8 mouse cellular contexts compared by ENCODE assay signal in the genomic region with DNA sequence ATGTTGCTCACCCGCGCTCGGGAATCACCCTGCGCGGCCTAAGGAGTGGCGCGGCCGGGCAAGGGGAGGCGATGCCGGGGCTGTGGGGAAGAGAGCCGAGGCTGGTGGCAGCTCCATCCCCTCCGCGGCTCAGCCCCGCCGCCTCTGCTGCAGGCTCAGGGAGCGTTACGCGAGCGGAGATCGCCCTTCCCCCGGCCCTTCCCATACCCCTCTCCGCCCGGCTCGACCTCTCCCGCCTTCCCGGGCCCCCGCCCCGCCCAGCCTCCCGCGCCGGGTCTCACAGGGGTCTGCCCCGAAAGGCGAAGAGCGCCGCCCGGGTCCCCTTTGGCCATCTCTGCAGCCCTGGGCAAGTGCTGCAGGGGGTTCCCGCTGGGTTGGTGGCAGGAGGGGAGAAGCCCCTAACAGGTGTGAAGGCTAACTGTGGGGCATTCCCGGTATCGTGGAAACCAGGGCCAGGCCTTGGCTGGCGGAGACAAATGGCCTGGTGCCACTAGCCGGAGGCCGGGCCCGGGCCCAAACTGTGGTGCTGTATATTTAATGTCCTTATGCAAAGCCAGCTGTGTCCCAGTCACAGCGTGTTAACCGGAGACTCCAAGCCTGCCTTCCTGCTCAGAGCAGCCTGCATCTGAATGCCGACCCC. TPM values are rescaled to one million over a fixed set of nuclear protein-coding genes. Genes with fewer than 3 reads are reported as not detected.
A peak's percentile ranks its signal among the peaks of the same experiment; 100 is the strongest.
DNase-seq lines count a peak whose midpoint lies in the region; ATAC-seq lines count a peak whose summit lies in the region.

A gene (minus strand): TSS at position 352 of the 640 bp plus-strand sequence.

- peak within 1 kb of the TSS; percentile 98 for H3K4me2 ChIP-seq in embryonic facial prominence, embryonic 12.5 days (replicated peaks)
- peak within 1 kb of the TSS; percentile 100 for H3K4me2 ChIP-seq in heart, embryonic 11.5 days
- H3K4me2 ChIP-seq in kidney, embryonic 15.5 days, result peak within 1 kb of the TSS; percentile 98
- H3K4me2 ChIP-seq in limb, embryonic 13.5 days (replicated peaks), result peak within 1 kb of the TSS; percentile 93
- peak within 1 kb of the TSS; percentile 86 for H3K4me2 ChIP-seq in neural tube, embryonic 13.5 days

- no peaks in the 10 kb centered on the region for H3K9me3 ChIP-seq in embryonic facial prominence, embryonic 12.5 days
- H3K9me3 ChIP-seq in heart, embryonic 11.5 days (replicated peaks; ENCODE audit: control insufficient read depth, low read length), result no peaks in the 10 kb centered on the region
- H3K9me3 ChIP-seq in kidney, embryonic 15.5 days (replicated peaks), result no peaks in the 10 kb centered on the region
- no peaks in the 10 kb centered on the region; the same call in 1 of the 2 replicates for H3K9me3 ChIP-seq in limb, embryonic 13.5 days
- H3K9me3 ChIP-seq in neural tube, embryonic 13.5 days, result no peaks in the 10 kb centered on the region

- H3K27ac ChIP-seq in embryonic facial prominence, embryonic 12.5 days, result no peak within 1 kb of the TSS
- H3K27ac ChIP-seq in heart, embryonic 11.5 days (ENCODE audit: low read depth, low read length), result no peak within 1 kb of the TSS
- H3K27ac ChIP-seq in kidney, embryonic 15.5 days, result peak within 1 kb of the TSS; percentile 86
- no peak within 1 kb of the TSS for H3K27ac ChIP-seq in limb, embryonic 13.5 days
- H3K27ac ChIP-seq in neural tube, embryonic 13.5 days (replicated peaks), result peak within 1 kb of the TSS; percentile 91

- H3K4me3 ChIP-seq in embryonic facial prominence, embryonic 12.5 days, result peak within 1 kb of the TSS; percentile 57
- peak within 1 kb of the TSS; percentile 60 for H3K4me3 ChIP-seq in heart, embryonic 11.5 days (ENCODE audit: low read depth, low read length)
- H3K4me3 ChIP-seq in kidney, embryonic 15.5 days (replicated peaks), result peak within 1 kb of the TSS; percentile 63
- peak within 1 kb of the TSS; percentile 55 for H3K4me3 ChIP-seq in limb, embryonic 13.5 days
- peak within 1 kb of the TSS; percentile 68 for H3K4me3 ChIP-seq in neural tube, embryonic 13.5 days

- WGBS in embryonic facial prominence, embryonic 12.5 days, result under 1% methylated on average over 46 of the region's 46 CpGs
- under 1% methylated on average over 40 of the region's 46 CpGs for WGBS in heart, embryonic 11.5 days (ENCODE audit: insufficient replicate concordance)
- 1% methylated on average over 38 of the region's 46 CpGs for WGBS in kidney, embryonic 15.5 days
- WGBS in limb, embryonic 13.5 days, result under 1% methylated on average over 36 of the region's 46 CpGs
- WGBS in neural tube, embryonic 13.5 days, result 1% methylated on average over 37 of the region's 46 CpGs

- H3K4me1 ChIP-seq in embryonic facial prominence, embryonic 12.5 days, result no peaks in the 10 kb centered on the region
- peaks cover 4% of the 10 kb centered on the region; the same call in 1 of the 2 replicates for H3K4me1 ChIP-seq in heart, embryonic 11.5 days (ENCODE audit: control insufficient read depth, insufficient read depth, low read length)
- H3K4me1 ChIP-seq in kidney, embryonic 15.5 days, result peaks cover 21% of the 10 kb centered on the region
- peaks cover 10% of the 10 kb centered on the region; the same call in 1 of the 2 replicates for H3K4me1 ChIP-seq in limb, embryonic 13.5 days
- peaks cover 13% of the 10 kb centered on the region for H3K4me1 ChIP-seq in neural tube, embryonic 13.5 days (replicated peaks)

- peak; percentile 76 for ATAC-seq in embryonic facial prominence, embryonic 12.5 days (ENCODE audit: insufficient number of reproducible peaks, insufficient read depth, low FRiP score, low TSS enrichment)
- ATAC-seq in heart, embryonic 11.5 days (replicated peaks; ENCODE audit: insufficient number of reproducible peaks, low FRiP score, low TSS enrichment), result peak; percentile 40
- peak; percentile 88 for ATAC-seq in kidney, embryonic 15.5 days (replicated peaks; ENCODE audit: low FRiP score)
- ATAC-seq in limb, embryonic 13.5 days (ENCODE audit: low FRiP score, low read depth), result peak; percentile 73
- ATAC-seq in neural tube, embryonic 13.5 days (ENCODE audit: low read depth), result peak; percentile 91

- peak within 1 kb of the TSS; percentile 66 for H3K9ac ChIP-seq in embryonic facial prominence, embryonic 12.5 days
- peak within 1 kb of the TSS; percentile 60 for H3K9ac ChIP-seq in heart, embryonic 11.5 days (ENCODE audit: low read depth, low read length)
- peak within 1 kb of the TSS; percentile 67 for H3K9ac ChIP-seq in kidney, embryonic 15.5 days
- H3K9ac ChIP-seq in limb, embryonic 13.5 days, result peak within 1 kb of the TSS; percentile 66
- peak within 1 kb of the TSS; percentile 90 for H3K9ac ChIP-seq in neural tube, embryonic 13.5 days

- H3K27me3 ChIP-seq in embryonic facial prominence, embryonic 12.5 days, result peaks cover 19% of the 10 kb centered on the region
- H3K27me3 ChIP-seq in heart, embryonic 11.5 days (ENCODE audit: control insufficient read depth, insufficient read depth, low read length), result peaks cover 13% of the 10 kb centered on the region
- peaks cover 16% of the 10 kb centered on the region for H3K27me3 ChIP-seq in kidney, embryonic 15.5 days
- H3K27me3 ChIP-seq in limb, embryonic 13.5 days, result peaks cover 27% of the 10 kb centered on the region
- H3K27me3 ChIP-seq in neural tube, embryonic 13.5 days, result peaks cover 5% of the 10 kb centered on the region

- peak; percentile 10 for DNase-seq in ovary, postnatal 10 days (ENCODE audit: low spot score)
- no peak for DNase-seq in ovary, adult 18-20 months (ENCODE audit: low spot score)
- peak; percentile 30 for DNase-seq in yolk sac, embryonic 10.5 days (ENCODE audit: low spot score)

- H3K36me3 ChIP-seq in embryonic facial prominence, embryonic 12.5 days, result no peaks in the 10 kb centered on the region
- no peaks in the 10 kb centered on the region for H3K36me3 ChIP-seq in heart, embryonic 11.5 days (ENCODE audit: control insufficient read depth, insufficient read depth, low read length)
- no peaks in the 10 kb centered on the region for H3K36me3 ChIP-seq in kidney, embryonic 15.5 days
- H3K36me3 ChIP-seq in limb, embryonic 13.5 days, result no peaks in the 10 kb centered on the region
- H3K36me3 ChIP-seq in neural tube, embryonic 13.5 days, result no peaks in the 10 kb centered on the region

RNA-seq across cellular contexts. Expression of the gene that starts here (rescaled TPM):
- polyA plus RNA-seq in embryonic facial prominence, embryonic 12.5 days (2016; fragmentation: Nextera tagmentation; extraction: Ambion mirVana), result 1.0 and 1.3 TPM in 2 replicates
- 0.23 and 0.24 TPM in 2 replicates for polyA plus RNA-seq in heart, embryonic 11.5 days (2014; fragmentation: Nextera tagmentation; extraction: Ambion mirVana)
- 9.4 and 9.7 TPM in 2 replicates for polyA plus RNA-seq in kidney, embryonic 15.5 days (2015; fragmentation: Nextera tagmentation; extraction: Ambion mirVana)
- 0.41 and 0.43 TPM in 2 replicates for polyA plus RNA-seq in limb, embryonic 13.5 days (2015; fragmentation: Nextera tagmentation; extraction: Ambion mirVana)
- 3.9 and 4.5 TPM in 2 replicates for polyA plus RNA-seq in neural tube, embryonic 13.5 days (2015; fragmentation: Nextera tagmentation; extraction: Ambion mirVana)

Comparison
In these comparisons a context has a peak if more than half of its experiments do, and no peak if none do; other contexts are left out.
1. Peak in ATAC-seq, H3K4me3 ChIP-seq, H3K9ac ChIP-seq and H3K4me2 ChIP-seq in heart, embryonic 11.5 days; RNA of the gene not detected or under 1 TPM.
2. Peak in ATAC-seq, H3K4me3 ChIP-seq, H3K9ac ChIP-seq and H3K4me2 ChIP-seq in limb, embryonic 13.5 days; RNA of the gene not detected or under 1 TPM.
3. ATAC-seq: peak in every context shown above with its lines; median percentile 91 in neural tube, embryonic 13.5 days; 88 in kidney, embryonic 15.5 days; 76 in embryonic facial prominence, embryonic 12.5 days; 73 in limb, embryonic 13.5 days; 40 in heart, embryonic 11.5 days.
4. H3K27ac ChIP-seq: peak in kidney, embryonic 15.5 days (single experiment) and neural tube, embryonic 13.5 days (single experiment); none in embryonic facial prominence, embryonic 12.5 days (single experiment), heart, embryonic 11.5 days (single experiment) and limb, embryonic 13.5 days (single experiment).
5. Peak in every context shown above with its lines, with median percentiles within 50 percentile points of each other: H3K4me2 ChIP-seq, H3K4me3 ChIP-seq and H3K9ac ChIP-seq.